Mouse (Mus musculus) spleen, postnatal 36 days (tissue): ENCODE measurements at regions not wholly inside any gene's neighbourhood (a gene's known extent, or its start where the extent isn't known, plus 50 kb on each side); places are given as distances from the start of the nearest gene placed in this dataset.

Experiments used
- DNase-seq, 2 experiments: peaks; one replicate each; pipeline ENCODE4 v3.0.0; 2022; ENCODE audit warnings: low spot score in 2 of 2, mixed read lengths in 1 of 2

- DNase-seq, result no peak
These were observed 83.8 kb upstream of the Tbc1d5 start for GRCm38 (mm10) chr17:51262946-51263345.

DNA sequence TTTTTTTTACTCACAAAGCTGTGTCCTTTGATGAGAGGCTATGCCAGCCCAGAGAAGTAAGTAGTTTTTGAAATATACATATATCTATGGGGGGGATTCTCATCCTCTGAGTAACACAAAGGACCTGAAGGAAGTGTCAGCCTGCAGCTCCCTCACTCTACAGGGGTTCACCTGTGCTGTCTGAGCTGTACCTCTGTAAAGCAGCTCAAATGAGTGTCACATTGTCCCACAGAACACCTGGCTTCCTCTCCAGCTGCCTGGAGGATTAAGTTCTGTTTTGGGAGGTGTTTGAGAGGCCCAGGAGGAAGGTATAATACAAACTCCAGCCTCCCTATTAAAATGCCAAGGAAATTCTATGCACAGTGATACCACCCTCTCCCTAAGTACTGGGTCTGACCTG lies 83.3 kb upstream of the Tbc1d5 start:
- DNase-seq, result no peak

DNA sequence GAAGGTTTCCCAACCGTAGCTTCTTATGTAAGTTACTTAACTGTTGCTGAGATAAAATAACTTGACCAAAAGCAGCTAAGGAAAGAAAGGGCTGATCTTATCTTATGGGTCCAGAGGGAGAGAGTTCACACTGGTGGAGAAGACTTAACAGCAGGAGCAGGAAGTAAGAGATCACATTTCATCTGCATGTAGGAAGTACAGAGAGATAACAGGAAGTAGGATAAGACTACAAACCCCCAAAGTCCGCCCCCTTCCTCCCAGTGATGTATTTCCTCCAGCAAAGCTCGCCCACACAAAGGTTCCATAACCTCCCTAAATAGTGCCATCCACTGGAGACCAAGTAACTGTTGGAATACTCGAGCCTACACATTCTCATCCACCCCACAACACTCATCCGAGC lies 79.2 kb upstream of the Tbc1d5 start:
- DNase-seq, result no peak

- DNase-seq, result no peak
These were observed 69.4 kb upstream of the Tbc1d5 start for GRCm38 (mm10) chr17:51248543-51248942.

DNA sequence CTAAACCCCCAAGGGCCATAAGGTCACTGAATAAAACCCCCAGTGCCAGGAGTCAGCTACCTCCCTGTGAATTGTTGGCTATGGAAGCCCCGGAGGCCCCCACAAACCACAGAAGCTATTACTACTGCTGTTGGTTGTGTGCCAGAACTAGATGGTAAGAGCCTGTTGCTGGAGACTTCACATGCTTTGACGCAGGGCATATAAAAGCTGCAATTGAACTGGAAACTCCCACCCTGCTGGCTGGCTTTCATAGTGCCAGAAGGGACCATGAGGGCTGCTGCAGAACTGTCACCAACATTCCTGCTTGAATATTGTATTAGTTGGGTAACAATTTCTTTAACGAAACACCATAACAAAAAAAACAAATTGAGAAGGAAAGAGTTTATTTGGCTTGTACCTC lies 66.9 kb upstream of the Tbc1d5 start:
- no peak for DNase-seq

DNA sequence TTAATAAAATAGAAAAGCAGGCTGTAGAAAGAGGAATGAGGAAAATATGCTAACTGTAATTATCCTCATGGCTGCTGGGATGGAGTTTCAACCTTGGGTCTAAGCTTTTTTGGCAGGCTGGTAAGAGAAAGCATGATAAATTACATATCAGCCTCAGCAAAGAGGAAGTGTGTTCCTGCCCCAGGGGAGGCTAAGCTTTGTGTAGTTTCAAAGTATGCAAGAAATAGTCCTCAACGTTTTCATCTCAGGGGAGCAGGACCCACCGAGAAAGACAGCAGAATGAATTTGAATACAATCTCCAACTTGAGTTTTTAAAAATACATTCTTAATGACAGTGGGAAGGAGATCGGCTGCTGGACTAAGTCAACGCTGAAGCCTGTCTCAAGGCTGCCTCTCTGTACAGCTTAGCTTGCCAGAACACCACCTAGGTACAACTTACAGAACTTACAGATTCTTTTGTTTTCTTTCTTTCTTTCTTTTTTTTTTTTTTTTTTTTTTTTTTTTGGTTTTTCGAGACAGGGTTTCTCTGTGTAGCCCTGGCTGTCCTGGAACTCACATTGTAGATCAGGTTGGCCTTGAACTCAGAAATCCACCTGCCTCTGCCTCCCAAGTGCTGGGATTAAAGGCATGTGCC lies 61.3 kb upstream of the Tbc1d5 start:
- peak; percentile 67 to 74 for DNase-seq

DNA sequence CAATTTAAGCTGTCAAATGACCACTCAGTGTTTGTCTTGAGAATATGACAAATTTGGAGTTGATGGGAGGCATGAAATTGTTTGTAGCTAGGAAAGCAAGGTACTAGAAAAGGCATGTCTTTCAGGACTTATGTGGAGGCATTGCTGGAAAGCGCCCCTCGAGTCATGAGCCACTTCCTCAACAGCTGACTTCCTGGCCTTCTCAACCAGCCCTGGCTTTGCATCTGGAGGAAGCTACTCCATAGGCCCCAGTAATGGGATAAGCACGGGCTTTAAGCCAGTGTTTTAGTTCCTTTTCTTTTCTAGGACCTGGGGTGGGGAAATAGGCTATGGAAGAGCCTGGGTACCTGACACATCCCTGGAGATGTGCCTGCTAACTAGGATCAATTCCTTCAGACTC lies 60.3 kb upstream of the Tbc1d5 start:
- peak; percentile 8 to 20 for DNase-seq
